Mouse (Mus musculus) urinary bladder, postnatal 25 days (tissue): ENCODE data around the gene Lrrc73.
A peak's percentile ranks its signal among the peaks of the same experiment; 100 is the strongest.

Source experiments
- DNase-seq: peaks from one replicate; pipeline ENCODE4 v3.0.0; 2022; ENCODE audit warnings: low spot score

The Lrrc73 gene

GRCm38 (mm10) chr17:46253452-46254084, at the start of gene Lrrc73:
TSS of gene Lrrc73 (plus strand) at chr17:46253531.
- peak; percentile 91 for DNase-seq

GRCm38 (mm10) chr17:46206676-46207075, 46.7 kb upstream of the Lrrc73 start:
- no peak for DNase-seq

- no peak for DNase-seq
These were observed 42.8 kb upstream of the Lrrc73 start for GRCm38 (mm10) chr17:46210550-46210949.

- DNase-seq, result no peak
These were observed 31.7 kb upstream of the Lrrc73 start for GRCm38 (mm10) chr17:46221601-46222000.

- no peak for DNase-seq
These were observed 25.8 kb upstream of the Lrrc73 start for GRCm38 (mm10) chr17:46227576-46227975.

- DNase-seq, result no peak
These were observed 17.3 kb upstream of the Lrrc73 start for GRCm38 (mm10) chr17:46236067-46236466.

- DNase-seq, result no peak
These were observed 16.3 kb upstream of the Lrrc73 start for GRCm38 (mm10) chr17:46237079-46237478.

- no peak for DNase-seq
These were observed 15.9 kb upstream of the Lrrc73 start for GRCm38 (mm10) chr17:46237480-46237879.

- no peak for DNase-seq
These were observed 13.7 kb upstream of the Lrrc73 start for GRCm38 (mm10) chr17:46239516-46240114.

- DNase-seq, result no peak
These were observed 11.9 kb upstream of the Lrrc73 start for GRCm38 (mm10) chr17:46241471-46241870.

- no peak for DNase-seq
These were observed 11.1 kb upstream of the Lrrc73 start for GRCm38 (mm10) chr17:46242274-46242673.

- DNase-seq, result no peak
These were observed 10.3 kb upstream of the Lrrc73 start for GRCm38 (mm10) chr17:46242993-46243392.

GRCm38 (mm10) chr17:46243624-46244023, 9.7 kb upstream of the Lrrc73 start:
- DNase-seq, result no peak

GRCm38 (mm10) chr17:46244579-46244978, 8.8 kb upstream of the Lrrc73 start:
- no peak for DNase-seq

- DNase-seq, result peak; percentile 92
These were observed 5.7 kb upstream of the Lrrc73 start, which contains the start of the genes Polr1c and Yipf3 for GRCm38 (mm10) chr17:46247512-46248188. TSS of gene Polr1c (minus strand) at chr17:46248054. TSS of gene Yipf3 (plus strand) at chr17:46248080.

- DNase-seq, result no peak
These were observed 5.2 kb upstream of the Lrrc73 start for GRCm38 (mm10) chr17:46248189-46248522.

- DNase-seq, result no peak
These were observed 2.2 kb upstream of the Lrrc73 start for GRCm38 (mm10) chr17:46251174-46251573.

- DNase-seq, result no peak
These were observed 520 bp upstream of the Lrrc73 start for GRCm38 (mm10) chr17:46252571-46253451.

GRCm38 (mm10) chr17:46254106-46254505, 775 bp downstream of the Lrrc73 start:
- DNase-seq, result no peak

GRCm38 (mm10) chr17:46255147-46255546, 1.8 kb downstream of the Lrrc73 start:
- DNase-seq, result no peak

- DNase-seq, result no peak
These were observed 5.1 kb downstream of the Lrrc73 start for GRCm38 (mm10) chr17:46258279-46259053.

GRCm38 (mm10) chr17:46259675-46260074, 6.3 kb downstream of the Lrrc73 start:
- DNase-seq, result no peak
